Mouse (Mus musculus) embryonic facial prominence, embryonic 11.5 days (tissue): ENCODE measurements around the gene Gm29133. TPM values are rescaled to one million over a fixed set of nuclear protein-coding genes. Genes with fewer than 3 reads are reported as not detected.

Source experiments
- ATAC-seq: fragments of 200-750 bp; cut with Nextera tagmentation; replicated peaks from 2 replicates; pipeline ENCODE4 v1.8.0; 2017; ENCODE audit warnings: low read depth; ENCODE audit not compliant: insufficient number of reproducible peaks, low FRiP score, low TSS enrichment
- DNase-seq: peaks from one replicate; pipeline ENCODE4 v3.0.0-alpha.2; 2015; ENCODE audit warnings: low spot score
- H3K27ac ChIP-seq: fragments of 300-500 bp; sonication (generic); replicated peaks from 2 replicates; pipeline ENCODE4 v1.5.1; 2014; ENCODE audit warnings: mild to moderate bottlenecking, low read depth, low read length, control low read depth
- H3K27me3 ChIP-seq: fragments of 300-500 bp; sonication (generic); 2 replicates; pipeline ENCODE4 v1.6.1; 2014; ENCODE audit warnings: mild to moderate bottlenecking, low read length, moderate library complexity, mixed read lengths; ENCODE audit not compliant: control insufficient read depth, insufficient read depth
- H3K36me3 ChIP-seq: fragments of 300-500 bp; sonication (generic); replicated peaks from 2 replicates; pipeline ENCODE4 v1.6.1; 2014; ENCODE audit warnings: low read depth, mild to moderate bottlenecking, low read length, moderate library complexity, mixed read lengths; ENCODE audit not compliant: control insufficient read depth, insufficient read depth
- H3K4me1 ChIP-seq: fragments of 300-500 bp; sonication (generic); 2 replicates; pipeline ENCODE4 v1.6.1; 2014; ENCODE audit warnings: low read length, mixed read lengths; ENCODE audit not compliant: control insufficient read depth, insufficient read depth
- H3K4me2 ChIP-seq: fragments of 300-500 bp; sonication (generic); 2 replicates; pipeline ENCODE4 v1.6.1; 2014; ENCODE audit warnings: low read depth, mild to moderate bottlenecking, control low read depth, low read length, moderate library complexity
- H3K4me3 ChIP-seq: fragments of 300-500 bp; sonication (generic); 2 replicates; pipeline ENCODE4 v1.5.1; 2014; ENCODE audit warnings: low read depth, low read length, control low read depth
- H3K9ac ChIP-seq: fragments of 300-500 bp; sonication (generic); replicated peaks from 2 replicates; pipeline ENCODE4 v1.6.1; 2014; ENCODE audit warnings: mild to moderate bottlenecking, control low read depth, low read length
- H3K9me3 ChIP-seq: fragments of 300-500 bp; sonication (generic); replicated peaks from 2 replicates; pipeline ENCODE4 v1.6.1; 2016; ENCODE audit warnings: mild to moderate bottlenecking, low read length, inconsistent platforms, mixed read lengths; ENCODE audit not compliant: control insufficient read depth
- WGBS: fragments of 180-500 bp; shearing (Covaris S2); extraction: QIAGEN DNeasy Blood & Tissue Kit; methylation state at CpG from one replicate; pipeline ENCODE4 v1.1.7; 2014; 5-methylcytosine and 5-hydroxymethylcytosine counted together
- polyA plus RNA-seq: library from polyadenylated mRNA; unstranded; fragments of >200 nt; fragmentation: Nextera tagmentation; extraction: Ambion mirVana; gene quantifications from 2 replicates; pipeline ENCODE4 v1.2.1, GENCODE M21; 2014

Gm29133 gene
- polyA plus RNA-seq, 1 experiment from 2014 or later = not detected

- H3K4me2 ChIP-seq = no peak overlapping the region
- no peaks in the 10 kb centered on the region for H3K36me3 ChIP-seq
- DNase-seq (no peak), ATAC-seq (no peak)
- WGBS = 50% methylated on average over 2 of the region's 2 CpGs
- H3K9ac ChIP-seq = no peak overlapping the region
- no peaks in the 10 kb centered on the region for H3K4me1 ChIP-seq
- H3K4me3 ChIP-seq = no peak overlapping the region
- no peaks in the 10 kb centered on the region for H3K9me3 ChIP-seq
- H3K27me3 ChIP-seq = no peaks in the 10 kb centered on the region
- no peak overlapping the region for H3K27ac ChIP-seq
Measured at GRCm38 (mm10) chr3:75745343-75745742, 2.7 kb upstream of the Gm29133 start.

- DNase-seq (no peak), ATAC-seq (no peak)
- Histone ChIP-seq H3K27ac (no peak overlapping the region), H3K4me1 (no peaks in the 10 kb centered on the region), H3K4me2 (no peak overlapping the region), H3K9ac (no peak overlapping the region), H3K9me3 (no peaks in the 10 kb centered on the region), H3K4me3 (no peak overlapping the region), H3K36me3 (no peaks in the 10 kb centered on the region), H3K27me3 (no peaks in the 10 kb centered on the region)
- WGBS = 48% methylated on average over 2 of the region's 2 CpGs
Measured at GRCm38 (mm10) chr3:75763351-75763750, 15.4 kb downstream of the Gm29133 start.

- Histone ChIP-seq H3K4me3 (no peak overlapping the region), H3K27me3 (no peaks in the 10 kb centered on the region), H3K9ac (no peak overlapping the region), H3K9me3 (no peaks in the 10 kb centered on the region), H3K4me2 (no peak overlapping the region), H3K36me3 (no peaks in the 10 kb centered on the region), H3K27ac (no peak overlapping the region), H3K4me1 (no peaks in the 10 kb centered on the region)
- 90% methylated on average over 2 of the region's 2 CpGs for WGBS
- ATAC-seq = no peak
- DNase-seq = no peak
Measured at GRCm38 (mm10) chr3:75774253-75774652, 26.3 kb downstream of the Gm29133 start.

- ATAC-seq = no peak
- Histone ChIP-seq H3K36me3 (no peaks in the 10 kb centered on the region), H3K4me1 (no peaks in the 10 kb centered on the region)
Measured at GRCm38 (mm10) chr3:75808001-75808400, 60.0 kb downstream of the Gm29133 start.

GRCm38 (mm10) chr3:75823934-75824333, 75.9 kb downstream of the Gm29133 start:
- Histone ChIP-seq H3K4me3 (no peak overlapping the region), H3K9me3 (no peaks in the 10 kb centered on the region), H3K36me3 (no peaks in the 10 kb centered on the region), H3K27ac (no peak overlapping the region), H3K4me2 (no peak overlapping the region), H3K9ac (no peak overlapping the region), H3K4me1 (no peaks in the 10 kb centered on the region), H3K27me3 (no peaks in the 10 kb centered on the region)
- 97% methylated on average over 1 of the region's 1 CpGs for WGBS
- no peak for ATAC-seq
- DNase-seq = no peak

More at GRCm38 (mm10) chr3:75808001-75808400, 60.0 kb downstream of the Gm29133 start:
- DNase-seq = peak; percentile 12
- no peak overlapping the region for H3K4me2 ChIP-seq
- H3K9me3 ChIP-seq = no peaks in the 10 kb centered on the region
- H3K27me3 ChIP-seq = no peaks in the 10 kb centered on the region
- H3K4me3 ChIP-seq = no peak overlapping the region
- no peak overlapping the region for H3K9ac ChIP-seq
- H3K27ac ChIP-seq = no peak overlapping the region

GRCm38 (mm10) chr3:75824458-75824857, 76.5 kb downstream of the Gm29133 start:
- H3K9ac ChIP-seq = no peak overlapping the region
- no peaks in the 10 kb centered on the region for H3K36me3 ChIP-seq
- DNase-seq (no peak), ATAC-seq (no peak)
- H3K4me1 ChIP-seq = no peaks in the 10 kb centered on the region
- H3K4me3 ChIP-seq = no peak overlapping the region
- no peak overlapping the region for H3K27ac ChIP-seq
- no peak overlapping the region for H3K4me2 ChIP-seq
- no peaks in the 10 kb centered on the region for H3K9me3 ChIP-seq
- 86% methylated on average over 1 of the region's 1 CpGs for WGBS
- H3K27me3 ChIP-seq = no peaks in the 10 kb centered on the region

GRCm38 (mm10) chr3:75834827-75835226, 86.8 kb downstream of the Gm29133 start:
- ATAC-seq (no peak), DNase-seq (no peak)
- H3K4me2 ChIP-seq = no peak overlapping the region
- WGBS = 67% methylated on average over 2 of the region's 2 CpGs
- no peak overlapping the region for H3K9ac ChIP-seq
- H3K4me3 ChIP-seq = no peak overlapping the region
- no peaks in the 10 kb centered on the region for H3K36me3 ChIP-seq
- no peaks in the 10 kb centered on the region for H3K27me3 ChIP-seq
- no peaks in the 10 kb centered on the region for H3K4me1 ChIP-seq
- H3K9me3 ChIP-seq = no peaks in the 10 kb centered on the region
- no peak overlapping the region for H3K27ac ChIP-seq

- Histone ChIP-seq H3K9ac (no peak overlapping the region), H3K4me3 (no peak overlapping the region), H3K4me1 (no peaks in the 10 kb centered on the region), H3K27me3 (no peaks in the 10 kb centered on the region), H3K36me3 (no peaks in the 10 kb centered on the region), H3K9me3 (no peaks in the 10 kb centered on the region), H3K4me2 (no peak overlapping the region), H3K27ac (no peak overlapping the region)
- DNase-seq (peak; percentile 36), ATAC-seq (no peak)
- WGBS = 51% methylated on average over 5 of the region's 5 CpGs
Measured at GRCm38 (mm10) chr3:75835286-75835967, 87.4 kb downstream of the Gm29133 start.
